22 mouse cellular contexts compared by ENCODE assay signal in genomic region chr6:84845665-84846064, GRCm38 (mm10).
DNase-seq lines count a peak whose midpoint lies in the region; ATAC-seq and TF ChIP-seq lines count a peak whose summit lies in the region.
"Had no signal": no experiment of that assay in that cellular context is flagged by ENCODE, and none has a peak within 500 bp of the region (broad histone marks: within the 10 kb centered on the region; RNA-seq: fewer than 3 reads in every experiment).

No protein-coding gene starts in this region.

- no peak for TF ChIP-seq CTCF in forebrain, postnatal 0 days (IDR thresholded peaks at IDR 0.05; ENCODE audit: low read depth)

- peaks cover 23% of the 10 kb centered on the region; the same call in 1 of the 2 replicates for H3K36me3 ChIP-seq in embryonic facial prominence, embryonic 14.5 days (ENCODE audit: control insufficient read depth, insufficient read depth, low read length)
- H3K36me3 ChIP-seq in embryonic facial prominence, embryonic 10.5 days (replicated peaks): peaks cover 3% of the 10 kb centered on the region; the same call in 1 of the 2 replicates
- H3K36me3 ChIP-seq in forebrain, postnatal 0 days (ENCODE audit: insufficient read depth): peaks cover 9% of the 10 kb centered on the region; the same call in 1 of the 2 replicates
- H3K36me3 ChIP-seq: hindbrain, embryonic 12.5 days had no signal

- no peaks in the 10 kb centered on the region for H3K4me1 ChIP-seq in embryonic facial prominence, embryonic 14.5 days (ENCODE audit: control insufficient read depth, insufficient read depth, low read length)
- H3K4me1 ChIP-seq in embryonic facial prominence, embryonic 10.5 days: no peaks in the 10 kb centered on the region
- no peaks in the 10 kb centered on the region for H3K4me1 ChIP-seq in forebrain, postnatal 0 days (ENCODE audit: insufficient read depth)
- H3K4me1 ChIP-seq: embryonic facial prominence, embryonic 12.5 days; hindbrain, embryonic 12.5 days had no signal

- H3K4me3 ChIP-seq in embryonic facial prominence, embryonic 14.5 days (ENCODE audit: low read depth, low read length): no peak overlapping the region
- no peak overlapping the region for H3K4me3 ChIP-seq in embryonic facial prominence, embryonic 10.5 days
- H3K4me3 ChIP-seq in forebrain, postnatal 0 days (ENCODE audit: low read depth, low read length): no peak overlapping the region
- H3K4me3 ChIP-seq: embryonic facial prominence, embryonic 12.5 days; heart, adult 2 months; heart, embryonic 12.5 days; hindbrain, embryonic 12.5 days had no signal

- H3K27ac ChIP-seq in embryonic facial prominence, embryonic 14.5 days (replicated peaks; ENCODE audit: low read depth, low read length): no peak overlapping the region
- H3K27ac ChIP-seq in embryonic facial prominence, embryonic 10.5 days (replicated peaks): no peak overlapping the region
- H3K27ac ChIP-seq in forebrain, postnatal 0 days (ENCODE audit: low read depth, low read length): no peak overlapping the region
- H3K27ac ChIP-seq: embryonic facial prominence, embryonic 12.5 days; heart, adult 2 months; hindbrain, embryonic 12.5 days had no signal

- no peaks in the 10 kb centered on the region for H3K9me3 ChIP-seq in embryonic facial prominence, embryonic 14.5 days (ENCODE audit: control insufficient read depth, low read length)
- H3K9me3 ChIP-seq in embryonic facial prominence, embryonic 10.5 days: no peaks in the 10 kb centered on the region
- no peaks in the 10 kb centered on the region for H3K9me3 ChIP-seq in forebrain, postnatal 0 days (ENCODE audit: low read length)
- H3K9me3 ChIP-seq: embryonic facial prominence, embryonic 12.5 days; heart, embryonic 12.5 days; hindbrain, embryonic 12.5 days had no signal

- 57% methylated on average over 7 of the region's 7 CpGs for WGBS in embryonic facial prominence, embryonic 14.5 days
- 71% methylated on average over 7 of the region's 7 CpGs for WGBS in embryonic facial prominence, embryonic 10.5 days
- WGBS in forebrain, postnatal 0 days: 19% methylated on average over 7 of the region's 7 CpGs

- no peak overlapping the region for H3K4me2 ChIP-seq in embryonic facial prominence, embryonic 14.5 days (ENCODE audit: low read depth, low read length)
- no peak overlapping the region for H3K4me2 ChIP-seq in forebrain, postnatal 0 days (ENCODE audit: low read depth)
- H3K4me2 ChIP-seq: embryonic facial prominence, embryonic 12.5 days; heart, embryonic 12.5 days; hindbrain, embryonic 12.5 days had no signal

- no peaks in the 10 kb centered on the region for H3K27me3 ChIP-seq in embryonic facial prominence, embryonic 14.5 days (replicated peaks; ENCODE audit: control insufficient read depth, insufficient read depth, low read length)
- no peaks in the 10 kb centered on the region for H3K27me3 ChIP-seq in embryonic facial prominence, embryonic 10.5 days (replicated peaks; ENCODE audit: low read depth, poor library complexity, severe bottlenecking)
- no peaks in the 10 kb centered on the region for H3K27me3 ChIP-seq in forebrain, postnatal 0 days (ENCODE audit: insufficient read depth, low read length)
- H3K27me3 ChIP-seq: embryonic facial prominence, embryonic 12.5 days; heart, embryonic 12.5 days; hindbrain, embryonic 12.5 days had no signal

- ATAC-seq in embryonic facial prominence, embryonic 14.5 days (ENCODE audit: low read depth): no peak
- ATAC-seq in forebrain, postnatal 0 days: peak; percentile 91
- ATAC-seq: hindbrain, embryonic 16.5 days; inflammation-experienced regulatory T-cells, adult 6 months; intestine, postnatal 0 days had no signal

- peak; percentile 5 for DNase-seq in embryonic facial prominence, embryonic 14.5 days (ENCODE audit: low spot score)
- no peak for DNase-seq in embryonic facial prominence, embryonic 10.5 days (ENCODE audit: low spot score)
- DNase-seq in heart, adult 11 months: peak; percentile 36
- no peak for DNase-seq in heart, postnatal 4 days
- peak; percentile 30 for DNase-seq in brain, adult 2 months (ENCODE audit: low read depth, low spot score)
- peak; percentile 35 for DNase-seq in forebrain, postnatal 0 days
- DNase-seq in layer of hippocampus, adult 9-11 months: no peak
- DNase-seq in spleen, adult 18-20 months: no peak
- DNase-seq: adrenal gland, postnatal 14 days; cerebellum, adult 11 months; cerebellum, adult 8-10 months; cerebellum, postnatal 14 days; embryo, embryonic 11 days; gastrocnemius, postnatal 10 days; heart, adult 2 months; heart, postnatal 36 days had no signal

- H3K9ac ChIP-seq in embryonic facial prominence, embryonic 14.5 days (ENCODE audit: low read depth, low read length): no peak overlapping the region
- no peak overlapping the region for H3K9ac ChIP-seq in forebrain, postnatal 0 days
- H3K9ac ChIP-seq: embryonic facial prominence, embryonic 12.5 days; heart, embryonic 12.5 days; hindbrain, embryonic 12.5 days had no signal

Comparison
In these comparisons a context has a peak if more than half of its experiments do, and no peak if none do; other contexts are left out.
1. DNase-seq: peak in embryonic facial prominence, embryonic 14.5 days (single experiment), heart, adult 11 months (single experiment), brain, adult 2 months (single experiment) and forebrain, postnatal 0 days (single experiment); none in embryonic facial prominence, embryonic 10.5 days (single experiment), heart, postnatal 4 days (single experiment), layer of hippocampus, adult 9-11 months (single experiment) and spleen, adult 18-20 months (0 of 2).